Mouse (Mus musculus) liver, adult 2 months (tissue): ENCODE data around the gene Smad5.

Experiments used
- CTCF ChIP-seq: fragments of 200-500 bp; IDR thresholded peaks from 2 replicates; pipeline ENCODE4 v1.5.1; 2011; ENCODE audit warnings: low read depth, low read length, control low read depth
- POLR2A ChIP-seq: fragments of 200-500 bp; IDR thresholded peaks from 2 replicates; pipeline ENCODE4 v1.6.1; 2011; ENCODE audit warnings: low read length, control low read depth; ENCODE audit not compliant: insufficient read depth; ENCODE audit errors: extremely low read depth

DNA sequence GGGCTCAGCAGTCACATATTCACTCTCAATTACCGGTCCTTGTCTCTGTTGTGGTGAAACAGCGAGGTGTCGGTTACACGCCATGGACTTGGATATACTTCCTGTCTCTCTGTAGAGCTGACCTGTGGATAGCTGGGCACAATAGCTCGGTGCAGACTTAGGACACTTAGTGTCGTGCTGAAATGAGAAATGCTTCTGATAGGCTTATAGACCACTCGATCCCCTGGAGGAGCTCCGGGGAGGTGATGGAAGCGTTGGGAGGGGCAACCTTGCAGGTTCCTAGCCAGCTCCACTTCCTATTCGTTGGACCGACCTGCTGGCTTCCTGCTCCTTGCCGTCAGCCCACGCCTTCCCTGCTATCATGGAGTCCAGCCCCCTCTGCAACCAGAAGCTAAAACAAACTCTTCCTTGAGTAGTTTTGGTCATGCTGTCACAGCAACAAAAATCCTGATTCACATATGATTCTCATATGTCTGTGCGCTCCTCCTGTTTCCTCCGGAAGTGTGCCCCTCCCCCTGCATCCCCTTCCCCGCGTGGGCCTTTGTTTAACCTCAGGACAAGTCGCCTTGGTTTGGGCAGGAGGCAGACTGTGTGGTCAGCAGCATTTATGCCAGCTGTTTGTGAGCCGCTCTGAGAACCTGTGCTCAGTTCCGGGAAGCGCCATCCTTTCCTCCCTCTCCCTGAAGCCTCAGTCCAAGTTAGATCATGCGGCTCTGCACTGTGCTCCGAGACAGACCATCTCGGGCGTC is 62.6 kb downstream of the Smad5 start:
- TF ChIP-seq CTCF = no peak
- TF ChIP-seq POLR2A = no peak
